Mouse (Mus musculus) CD4-positive, CD25-positive, alpha-beta regulatory T cell, adult 4 months (primary cell): Measurements from ENCODE around the gene Alkal2. TPM values are rescaled to one million over a fixed set of nuclear protein-coding genes. Genes with fewer than 3 reads are reported as not detected.

Experiments used
- ATAC-seq: one replicate; pipeline ENCODE4 v1.8.0; 2017
- polyA plus RNA-seq, 2 experiments: library from polyadenylated mRNA; unstranded; fragments of 100-300 nt; shearing (Covaris generic); gene quantifications; one replicate each; pipeline ENCODE4 v1.2.1; 2017

Alkal2 gene
- polyA plus RNA-seq, result not detected

DNA sequence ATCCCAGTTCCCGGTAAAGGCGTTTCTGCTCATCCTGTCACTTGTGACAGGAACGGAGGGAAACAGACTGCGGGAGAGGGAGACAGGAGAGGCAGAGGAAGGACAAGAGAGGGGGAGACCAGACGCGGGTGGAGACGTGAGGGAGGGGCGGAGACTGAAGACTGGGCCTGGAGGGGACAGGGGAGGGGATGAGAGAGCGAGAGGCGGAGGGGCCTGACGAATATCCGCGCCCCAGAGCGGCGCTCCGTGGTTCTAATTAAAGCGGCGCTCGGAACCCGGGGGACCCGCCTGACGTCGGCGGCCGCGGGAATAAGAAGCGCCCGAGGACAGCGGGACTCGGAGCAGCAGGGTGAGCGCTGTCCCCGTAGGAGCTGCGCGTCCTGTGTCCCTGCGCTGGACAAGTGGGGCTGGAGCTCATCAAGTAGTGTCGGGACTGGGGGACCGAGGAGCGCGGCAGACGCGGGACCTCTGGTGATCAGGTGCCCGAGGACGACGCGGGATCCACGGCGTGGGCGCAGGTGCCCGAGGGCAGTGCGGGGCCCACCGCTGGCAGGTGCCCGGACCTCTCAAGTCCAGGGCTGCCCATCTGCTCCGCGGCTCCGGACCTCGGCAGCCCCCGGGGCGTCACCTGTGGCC lies at the start of gene Alkal2:
Gene Alkal2, plus strand, starts transcription at position 337 of the 636 bp plus-strand sequence.
- no peak for ATAC-seq

DNA sequence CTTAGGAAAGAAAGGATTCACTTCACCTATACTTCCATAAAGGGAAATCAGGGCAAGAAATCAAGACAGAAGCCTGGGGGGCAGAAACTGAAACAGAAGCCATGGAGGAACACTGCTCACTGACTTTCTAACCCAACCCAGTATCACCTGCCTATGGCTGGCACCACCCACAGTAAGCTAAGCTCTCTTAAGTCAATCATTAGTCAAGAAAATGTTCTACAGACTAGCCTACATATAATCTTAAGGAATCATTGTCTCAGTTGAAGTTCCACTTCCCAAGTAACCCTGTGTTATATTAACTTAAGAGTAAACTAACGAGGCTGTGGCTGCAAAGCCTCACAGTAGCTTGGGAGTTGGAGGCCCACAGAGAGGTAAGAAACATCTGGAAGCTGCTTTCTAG lies 35.6 kb upstream of the Alkal2 start:
- ATAC-seq, result no peak

DNA sequence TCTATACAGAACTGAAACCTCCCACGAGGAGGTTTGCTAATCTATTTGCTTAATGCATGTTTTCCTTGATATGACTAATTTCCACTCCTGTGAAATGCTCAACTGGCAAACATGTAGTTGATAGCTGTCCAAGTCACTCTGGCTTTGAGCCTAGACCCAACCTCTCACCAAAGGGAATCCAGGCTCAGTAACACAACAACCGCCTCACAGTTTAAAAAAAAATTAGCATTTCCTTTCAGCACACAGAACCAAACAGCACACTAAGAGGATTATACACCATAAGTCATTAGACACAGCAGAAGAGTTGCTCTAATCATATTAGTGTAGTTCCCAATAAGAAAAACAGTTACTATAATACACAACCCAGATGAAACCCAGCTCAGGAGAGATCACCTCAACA lies 33.2 kb upstream of the Alkal2 start:
- no peak for ATAC-seq

DNA sequence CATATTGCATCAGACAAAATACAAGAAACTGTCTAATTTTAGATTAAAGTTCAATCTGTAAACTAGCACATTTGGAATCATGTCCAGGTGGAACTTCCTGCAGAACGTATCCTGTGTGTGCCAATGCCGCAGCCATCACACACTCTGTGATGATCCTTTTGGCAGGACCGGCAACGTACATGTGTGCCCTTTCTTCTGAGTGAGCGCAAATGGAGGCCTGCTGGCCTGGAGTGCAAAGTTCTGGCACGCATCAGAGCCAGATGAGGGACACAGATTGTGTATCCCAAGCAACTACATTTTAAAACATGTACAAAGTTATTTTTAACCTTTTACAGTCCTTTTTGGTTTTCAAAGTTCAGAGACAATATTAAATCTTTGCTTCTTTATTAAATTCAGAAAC lies 32.3 kb upstream of the Alkal2 start:
- no peak for ATAC-seq

DNA sequence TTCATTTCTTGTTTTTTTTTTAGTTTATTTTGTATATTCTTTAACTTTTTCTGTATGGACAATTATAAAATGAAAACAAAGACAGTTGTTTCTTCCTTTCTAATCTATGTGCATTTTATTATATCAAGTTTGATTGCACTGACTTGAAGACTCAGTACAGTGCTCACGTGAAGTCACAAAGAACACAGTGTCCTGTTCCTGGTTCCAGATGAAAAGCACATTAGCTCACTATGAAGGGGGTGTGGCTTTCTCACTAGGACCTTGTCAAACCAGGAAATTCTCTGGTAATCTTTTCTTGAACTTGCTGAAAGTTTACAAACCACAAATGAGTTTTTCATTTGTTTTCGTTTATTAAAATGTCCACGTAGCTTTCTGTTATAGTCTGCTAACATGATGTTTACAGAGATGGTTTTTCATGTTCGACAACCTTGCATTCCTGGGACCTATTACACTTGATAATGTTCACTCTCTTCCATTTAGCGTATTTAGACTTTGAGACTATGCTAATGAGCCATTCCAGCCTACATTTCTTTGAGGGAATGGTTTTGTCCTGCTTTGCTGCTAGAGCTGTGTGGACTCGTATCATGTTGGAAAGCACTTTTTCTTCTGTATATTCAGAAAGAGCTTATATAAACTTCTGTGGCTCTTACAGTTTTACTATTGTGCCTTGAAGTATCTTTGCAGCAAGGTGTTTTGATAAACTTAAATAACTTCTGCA lies 28.5 kb upstream of the Alkal2 start:
- ATAC-seq, result no peak

DNA sequence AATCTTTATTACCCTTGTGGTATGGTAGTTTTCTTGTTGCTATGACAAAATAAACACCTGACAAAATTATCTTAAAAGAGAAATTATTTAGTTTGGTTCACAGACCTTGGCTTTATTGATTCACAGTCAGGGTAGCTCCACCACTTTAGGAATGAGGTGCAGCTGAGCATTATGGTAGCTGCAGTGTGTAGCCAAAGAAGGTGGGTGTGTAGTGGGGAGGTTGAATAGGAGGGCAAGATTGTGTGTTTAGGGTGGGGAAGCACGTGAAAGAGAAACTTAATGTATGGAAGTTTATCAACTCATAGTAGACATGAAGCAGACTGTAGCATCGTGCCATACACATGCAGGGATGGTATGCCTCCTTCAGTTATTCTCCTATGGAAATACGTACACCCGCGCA lies 27.9 kb upstream of the Alkal2 start:
- no peak for ATAC-seq

DNA sequence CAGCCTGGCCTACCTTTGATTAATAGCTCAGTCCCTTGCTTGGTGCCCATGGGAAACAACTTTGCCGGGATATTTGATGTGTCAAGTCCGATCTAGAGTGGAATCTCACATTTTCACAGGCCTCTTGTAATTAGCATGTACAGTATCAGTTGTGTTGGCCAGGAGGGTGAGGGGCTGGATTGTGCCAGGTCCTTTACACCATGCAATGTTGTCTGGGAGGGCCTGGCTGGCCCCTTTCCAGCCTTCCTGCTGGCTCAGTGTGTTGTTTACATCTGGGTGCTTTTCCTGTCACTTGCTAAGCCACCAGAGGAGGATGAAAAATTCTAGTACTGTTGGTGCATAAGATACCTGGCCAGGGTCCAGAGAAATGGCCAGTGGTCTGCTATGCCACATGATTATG lies 19.8 kb upstream of the Alkal2 start:
- no peak for ATAC-seq

DNA sequence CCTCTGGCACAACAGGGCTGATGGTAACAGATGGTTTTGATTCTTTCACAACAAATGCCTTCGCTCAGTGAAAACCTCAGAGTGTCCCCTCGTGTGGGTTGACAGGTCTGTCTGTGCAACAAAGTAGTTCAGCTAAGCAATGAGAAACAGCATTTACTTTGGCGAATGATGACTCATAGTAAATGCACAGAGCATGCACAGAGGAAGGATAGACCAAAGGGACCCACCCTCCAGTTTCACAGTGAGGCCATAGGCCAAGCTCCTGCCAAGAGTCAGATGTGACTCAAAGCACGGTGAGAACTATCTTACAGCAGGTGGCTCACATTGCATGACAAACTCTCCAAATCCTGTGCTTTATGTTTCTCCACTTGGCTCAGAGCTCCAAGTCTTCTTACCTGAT lies 18.3 kb upstream of the Alkal2 start:
- no peak for ATAC-seq

DNA sequence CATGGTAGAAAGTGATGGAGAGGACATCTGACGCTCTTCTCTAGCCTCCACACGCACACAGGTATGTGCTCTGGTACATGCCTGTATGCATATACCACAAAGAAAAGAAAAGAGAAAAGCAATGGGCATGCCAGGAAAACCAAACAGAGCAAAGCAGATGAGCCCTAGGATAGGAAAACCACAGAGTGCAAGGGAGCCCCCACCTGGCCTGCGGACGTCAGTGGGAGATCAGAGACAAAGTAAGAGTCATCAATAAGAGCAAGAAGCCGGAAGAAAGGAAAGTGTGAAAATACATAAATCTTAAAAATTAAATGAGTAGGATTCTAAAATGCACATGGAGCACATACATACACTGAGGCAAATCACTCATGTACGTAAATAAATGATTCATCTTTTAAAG lies 4.7 kb upstream of the Alkal2 start:
- no peak for ATAC-seq

DNA sequence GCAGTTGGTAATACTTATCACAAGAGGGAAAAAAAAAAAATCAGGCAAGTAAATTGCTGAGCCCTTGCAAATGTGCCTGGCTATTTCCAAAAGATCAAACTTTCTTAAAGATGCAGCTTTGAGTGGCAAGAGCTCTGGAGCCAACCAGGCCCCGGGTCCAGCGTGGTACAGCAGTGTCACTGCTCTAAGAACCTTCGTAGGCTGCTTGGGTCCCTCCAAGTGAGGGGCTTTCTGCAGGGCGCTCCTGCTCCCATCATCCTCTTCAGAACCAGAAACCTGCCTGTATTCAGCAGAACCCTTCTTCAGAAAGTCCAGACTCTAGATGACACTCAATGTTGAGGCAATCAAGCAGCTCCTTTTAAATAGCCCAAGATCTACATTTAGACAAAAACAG lies 533 bp upstream of the Alkal2 start:
- no peak for ATAC-seq

DNA sequence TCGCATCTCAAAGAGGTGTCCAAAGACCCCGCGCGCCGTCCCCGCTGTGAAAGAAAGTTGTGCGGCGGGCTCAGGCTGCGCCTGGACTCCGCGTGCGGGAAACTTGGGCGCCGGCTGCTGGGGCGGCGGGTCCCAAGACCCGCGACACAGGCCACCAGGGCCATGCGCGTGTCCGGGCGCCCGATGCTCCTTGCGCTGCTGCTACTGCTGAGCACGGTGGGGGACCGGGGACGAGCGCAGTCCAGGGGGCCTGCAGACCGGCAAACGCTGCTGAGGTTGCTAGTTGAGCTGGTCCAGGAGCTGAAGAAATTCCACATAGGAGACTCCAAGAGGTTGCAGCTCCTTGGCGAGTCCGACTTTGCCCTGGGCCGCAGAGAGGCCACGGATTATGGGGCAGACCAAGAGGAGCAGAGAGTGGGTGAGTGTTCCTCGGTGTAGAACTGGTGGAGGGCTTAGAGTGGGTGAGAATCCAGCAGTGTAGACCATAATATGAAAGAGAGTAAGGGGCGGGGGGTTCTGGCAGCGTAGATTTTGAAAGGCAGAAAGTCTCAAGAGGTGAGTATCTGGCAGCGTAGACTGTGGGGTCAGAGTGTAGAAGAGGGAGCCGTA lies 604 bp downstream of the Alkal2 start:
- ATAC-seq, result no peak

DNA sequence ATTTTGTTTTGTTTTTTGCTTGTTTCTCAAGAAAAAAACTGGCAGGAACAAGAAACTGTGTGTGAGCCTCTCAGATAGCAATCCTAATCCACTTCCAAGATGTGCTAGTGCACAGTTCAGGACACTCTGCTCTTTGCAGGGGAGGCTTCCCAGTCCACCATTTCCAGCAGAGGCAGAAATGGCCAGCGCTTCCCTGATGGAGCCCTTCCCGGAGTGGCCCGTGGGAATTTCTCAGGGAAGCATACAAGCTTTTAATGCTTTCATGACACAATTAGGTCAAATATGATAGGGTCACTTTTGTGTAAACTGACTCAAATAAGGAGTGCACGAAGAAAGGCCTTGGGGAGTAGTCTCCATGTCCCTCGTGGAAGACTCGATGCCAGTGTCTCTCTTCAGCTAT lies 1.8 kb downstream of the Alkal2 start:
- ATAC-seq, result no peak

DNA sequence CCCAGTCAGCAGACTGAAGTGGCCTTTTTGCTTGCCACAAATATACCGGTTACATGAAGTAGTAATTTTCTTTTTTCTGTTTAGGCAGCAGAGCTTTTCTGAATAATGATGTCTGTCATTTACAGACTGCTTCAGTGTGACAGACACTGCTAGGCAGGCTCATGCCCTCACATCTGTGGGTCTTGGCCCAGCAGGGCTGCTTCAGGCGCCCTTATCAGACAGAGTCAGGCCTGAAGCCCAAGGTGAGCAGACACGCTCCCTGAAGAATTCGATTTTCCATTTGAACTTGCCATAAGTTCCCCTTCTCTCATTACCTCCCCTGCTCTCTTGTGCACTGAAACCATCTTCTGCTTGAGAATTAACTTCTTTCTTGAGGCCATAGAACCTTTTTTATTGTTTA lies 3.9 kb downstream of the Alkal2 start:
- ATAC-seq, result no peak

DNA sequence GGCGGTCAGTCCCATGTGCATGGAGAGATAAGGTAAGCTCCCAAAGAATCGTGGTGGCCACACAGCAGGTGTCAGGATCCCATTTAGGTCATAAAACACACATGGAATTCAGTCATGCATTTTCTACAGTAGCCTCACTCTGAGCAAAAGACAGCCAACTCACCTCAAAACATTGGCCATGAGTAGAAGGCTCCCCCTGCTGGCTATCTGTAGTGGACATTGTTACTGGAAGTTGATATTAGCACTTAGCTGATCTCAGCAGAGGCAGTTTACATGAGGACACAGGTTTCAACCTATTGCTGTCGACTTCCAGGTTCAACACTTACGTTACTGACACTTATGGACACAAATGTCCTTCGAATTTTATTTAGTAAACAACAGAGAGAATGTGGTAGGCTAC lies 5.9 kb downstream of the Alkal2 start:
- peak; percentile 64 for ATAC-seq

DNA sequence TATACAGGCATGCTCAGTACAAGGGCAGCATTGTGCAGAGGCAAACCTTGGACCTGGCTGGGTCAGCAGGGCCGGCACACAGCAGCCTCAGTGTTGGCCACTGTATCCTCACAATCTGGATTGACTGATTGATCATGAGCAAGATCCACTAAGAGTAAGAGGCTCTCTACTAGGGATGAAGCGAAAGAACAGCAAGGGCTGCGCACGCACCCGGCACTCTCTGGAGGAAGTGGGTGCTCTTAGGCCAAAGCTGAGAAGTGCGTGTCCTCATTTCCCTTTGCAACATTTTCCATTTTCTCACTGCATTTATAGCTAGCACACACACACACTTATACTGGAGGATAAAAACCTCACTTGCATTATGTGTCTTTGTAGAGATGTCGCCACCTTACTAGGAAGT lies 7.3 kb downstream of the Alkal2 start:
- no peak for ATAC-seq

DNA sequence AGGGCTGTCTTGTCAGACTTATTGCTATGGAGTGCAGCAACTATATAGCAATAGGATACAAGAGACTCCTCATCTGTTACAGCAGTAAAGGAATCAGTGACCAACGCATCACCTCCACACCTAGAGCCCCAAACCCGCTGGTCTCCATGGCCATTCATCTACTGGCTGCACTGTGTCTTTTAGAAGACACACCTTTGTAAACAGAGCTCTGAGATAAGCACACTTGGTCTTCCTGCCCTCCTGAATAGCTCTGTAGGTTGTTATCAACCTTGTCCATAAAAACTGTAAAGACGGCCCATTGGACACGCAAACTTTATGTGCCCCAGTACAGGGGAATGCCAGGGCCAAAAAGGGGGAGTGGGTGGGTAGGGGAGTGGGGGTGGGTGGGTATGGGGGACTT lies 12.9 kb downstream of the Alkal2 start:
- no peak for ATAC-seq

DNA sequence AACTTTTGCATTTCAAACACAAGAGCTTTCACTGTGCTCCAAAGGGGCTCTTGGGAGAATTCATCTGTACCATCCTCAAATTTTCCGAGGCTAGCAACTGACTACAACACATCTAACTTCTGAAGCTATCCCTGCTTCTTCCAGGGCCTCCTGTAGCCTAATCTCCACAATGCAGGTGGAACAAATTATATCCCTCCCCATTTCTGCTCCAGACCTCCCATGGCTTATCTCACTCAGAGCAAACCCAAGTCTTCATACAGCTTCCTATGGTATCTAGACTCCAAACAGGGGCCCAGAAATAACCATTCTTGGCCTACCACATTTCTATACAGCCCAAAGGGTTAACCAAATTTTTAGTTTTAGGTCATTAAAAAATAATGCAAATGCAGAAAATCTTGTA lies 24.5 kb downstream of the Alkal2 start:
- no peak for ATAC-seq

DNA sequence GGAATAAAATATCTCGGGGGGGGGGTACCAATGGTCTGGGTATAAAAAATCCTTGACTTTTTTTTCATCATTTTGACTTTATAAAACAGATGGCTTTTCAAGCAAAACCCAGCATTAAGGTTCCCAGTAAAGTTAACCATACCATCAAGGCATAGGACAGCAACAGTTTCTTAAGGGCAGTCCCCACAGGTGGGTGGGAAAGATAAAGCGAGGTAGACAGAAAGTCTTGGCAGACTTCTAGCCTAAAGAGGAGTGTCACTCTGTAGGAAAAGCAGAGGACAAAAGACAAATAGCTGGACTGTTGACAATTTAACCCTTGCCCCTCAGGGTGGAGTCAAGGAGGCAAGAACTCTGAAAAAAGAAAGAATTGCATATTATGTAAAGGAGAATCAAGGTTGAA lies 25.8 kb downstream of the Alkal2 start:
- no peak for ATAC-seq

DNA sequence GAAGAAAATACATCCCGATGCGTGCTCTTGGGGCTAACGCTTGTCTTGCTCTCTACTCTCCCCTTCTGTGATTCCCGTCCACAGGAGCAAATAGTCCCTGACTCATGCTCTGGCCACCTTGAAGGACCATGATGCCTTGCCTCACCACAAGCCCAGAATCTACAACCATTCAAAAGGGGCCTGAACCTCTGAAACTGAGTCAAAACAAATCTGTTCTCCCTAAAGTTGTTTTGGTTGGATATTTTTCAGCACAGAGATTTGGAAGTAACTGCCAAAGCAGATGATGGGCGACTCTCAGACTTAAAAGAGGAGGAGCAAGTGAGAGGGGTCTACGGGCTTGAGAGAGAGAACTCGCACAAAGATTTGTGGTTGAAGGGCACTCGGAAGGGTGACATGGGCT lies 26.7 kb downstream of the Alkal2 start:
- ATAC-seq, result no peak

DNA sequence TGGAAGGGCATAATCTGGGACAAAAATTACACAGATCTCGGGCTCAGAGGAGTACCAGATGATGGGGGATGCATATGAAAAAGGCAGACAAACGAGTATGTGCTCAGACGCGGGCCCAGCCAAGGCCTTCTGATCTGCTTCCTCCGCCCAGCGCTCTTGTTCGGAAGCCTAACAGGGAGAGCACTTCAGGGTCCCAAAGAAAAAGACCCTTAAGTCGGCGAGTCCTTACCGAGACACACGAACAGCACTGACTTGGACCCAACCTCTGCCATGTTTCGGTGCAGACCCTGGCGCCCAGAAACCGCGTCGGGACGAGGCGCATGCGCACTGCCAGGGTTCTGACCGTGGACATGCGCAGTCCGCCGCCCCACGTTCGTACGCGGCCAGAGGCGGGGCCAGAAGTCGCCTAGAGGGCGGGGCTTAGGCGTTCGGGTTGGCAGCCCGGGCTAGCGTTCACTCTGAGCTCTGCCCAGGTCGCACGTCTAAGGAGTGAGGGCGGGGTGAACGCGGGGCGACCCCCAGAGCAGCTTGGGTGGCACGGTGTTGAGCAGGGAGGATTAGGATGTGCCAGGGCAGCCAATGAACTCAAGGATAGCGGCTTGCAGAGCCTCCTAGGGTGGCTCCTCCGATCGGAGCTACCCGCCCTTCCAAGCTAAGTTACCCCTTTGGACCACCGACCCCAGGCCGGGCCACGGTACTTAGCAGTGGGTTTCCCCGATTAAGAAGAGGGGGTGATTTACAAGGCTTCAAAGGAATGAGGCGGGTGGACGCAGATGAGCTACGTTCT lies 27.3 kb downstream of the Alkal2 start, which contains the start of the genes Acp1 and Sh3yl1:
Gene Acp1, minus strand, starts transcription at position 329 of the 787 bp plus-strand sequence.
Gene Sh3yl1, plus strand, starts transcription at position 408 of the 787 bp plus-strand sequence.
- ATAC-seq, result peak; percentile 92

DNA sequence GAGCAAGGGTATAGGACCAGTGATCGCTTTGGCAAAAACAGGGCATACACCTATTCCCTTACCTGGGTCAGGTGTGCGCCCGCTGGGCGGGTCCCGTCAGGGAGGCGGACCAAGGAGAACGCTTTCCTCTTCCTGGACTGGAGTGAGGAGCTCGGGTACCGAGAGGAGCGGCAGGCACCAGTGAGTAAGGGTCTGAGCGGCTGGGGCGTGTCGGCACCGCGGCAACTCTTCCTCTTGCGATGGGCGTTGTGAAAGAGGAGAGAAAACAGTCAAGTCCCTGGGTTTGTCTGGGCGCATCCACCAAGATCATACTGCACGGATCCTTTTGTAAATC lies 27.9 kb downstream of the Alkal2 start:
- peak; percentile 28 for ATAC-seq

DNA sequence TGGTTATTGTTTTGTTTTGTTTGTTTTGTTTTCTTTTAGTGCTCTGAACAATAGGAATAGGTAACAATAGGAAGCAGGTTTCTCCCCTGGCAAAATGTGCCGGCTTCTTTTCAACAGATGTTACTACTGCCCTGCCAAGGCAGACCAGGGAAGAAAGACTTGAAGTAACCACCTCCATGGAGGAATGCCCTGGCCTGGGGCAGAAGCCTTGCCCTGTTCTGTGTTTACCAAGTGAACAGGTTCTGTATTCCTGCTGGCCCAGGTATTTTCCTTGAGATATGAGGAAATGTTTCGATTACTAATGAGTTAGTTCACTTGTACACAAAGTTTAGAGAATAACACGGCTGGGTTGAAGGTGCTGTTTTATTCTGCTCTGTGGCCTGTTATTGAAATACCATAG lies 28.7 kb downstream of the Alkal2 start:
- no peak for ATAC-seq

DNA sequence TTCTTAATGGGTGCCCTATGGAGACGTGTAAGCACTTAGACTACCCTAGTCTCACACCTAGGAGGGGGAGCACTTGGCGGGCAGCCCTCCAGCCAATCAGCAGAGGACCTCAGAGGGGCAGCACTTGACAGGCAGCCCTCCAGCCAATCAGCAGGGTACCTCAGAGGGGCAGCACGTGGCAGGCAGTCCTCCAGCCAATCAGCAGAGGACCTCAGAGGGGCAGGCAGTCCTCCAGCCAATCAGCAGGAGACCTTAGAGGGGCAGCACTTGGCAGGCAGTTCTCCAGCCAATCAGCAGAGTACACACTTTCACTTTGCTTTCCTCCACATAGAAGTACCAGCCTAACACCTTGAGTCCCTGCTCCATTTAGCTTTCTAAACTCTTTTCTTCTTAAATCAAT lies 38.3 kb downstream of the Alkal2 start:
- ATAC-seq, result no peak
